Mouse (Mus musculus): Measurements from ENCODE around the gene Esd. TPM values are rescaled to one million over a fixed set of nuclear protein-coding genes. Genes with fewer than 3 reads are reported as not detected.

The Esd gene
- 93.3 TPM for polyA plus RNA-seq (2017; shearing (Covaris generic))

GRCm38 (mm10) chr14:74732079-74732783, at the start of gene Esd:
Esd (plus strand) TSS chr14:74732297.

Other genes with a start within 250 kb of the Esd start
- not detected for gene Htr2a, start 91.5 kb upstream of the Esd start, polyA plus RNA-seq (2017; shearing (Covaris generic))
- gene Lrch1, start 215.6 kb downstream of the Esd start, polyA plus RNA-seq (2017; shearing (Covaris generic)): 62.8 TPM